Mouse (Mus musculus): ENCODE results near the gene Suds3.

The Suds3 gene

DNA sequence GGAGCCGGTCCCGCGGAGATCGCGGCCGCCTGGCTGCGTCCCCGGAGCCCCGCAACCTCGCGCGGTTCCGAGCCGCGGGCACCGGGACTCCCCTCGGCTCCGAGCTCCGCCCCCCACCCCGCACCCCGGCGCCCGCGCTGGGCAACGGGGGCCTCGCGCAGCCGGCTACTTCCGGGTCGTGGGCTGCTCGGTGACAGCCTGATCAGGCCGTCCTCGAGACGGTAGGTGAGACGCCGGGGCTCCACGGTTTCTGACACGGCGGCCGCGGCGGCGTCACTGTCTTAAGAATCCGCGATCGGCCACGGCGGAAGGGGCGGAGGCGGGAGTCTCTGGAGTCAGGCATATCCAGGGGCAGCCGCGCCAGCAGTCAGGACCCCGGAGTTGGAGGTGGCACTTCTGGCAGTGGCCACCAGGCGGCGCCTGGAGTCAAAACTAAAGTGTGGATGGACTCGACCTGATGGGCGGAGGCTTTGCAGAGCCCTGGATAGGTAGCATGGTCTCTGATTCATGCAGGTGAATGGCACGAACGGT, at the start of gene Suds3:
Gene Suds3 (minus strand): TSS at position 278 of the 531 bp plus-strand sequence.
- DNase-seq (ENCODE audit: low read depth, low spot score): peak; percentile 94

DNA sequence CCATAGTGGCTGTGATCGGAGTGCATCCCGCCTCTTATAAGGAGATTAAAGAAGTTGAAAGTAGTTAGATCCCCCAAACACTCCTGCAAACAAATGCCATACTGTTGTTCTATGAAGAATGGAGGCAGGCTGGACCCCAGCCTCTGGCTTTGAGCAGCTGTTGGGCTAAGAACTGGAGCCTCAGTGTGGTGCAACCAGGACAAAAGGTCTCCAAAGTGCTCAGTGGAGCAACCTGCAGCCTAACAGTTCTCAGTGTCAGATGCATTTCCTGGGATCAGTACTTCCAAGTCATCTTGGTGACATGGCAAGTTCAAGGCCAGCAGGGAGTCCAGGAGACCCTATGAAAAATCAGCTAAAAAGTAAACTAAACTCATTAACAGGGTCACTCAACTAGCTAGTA, 49.0 kb upstream of the Suds3 start:
- no peak for DNase-seq (ENCODE audit: low read depth, low spot score)

DNA sequence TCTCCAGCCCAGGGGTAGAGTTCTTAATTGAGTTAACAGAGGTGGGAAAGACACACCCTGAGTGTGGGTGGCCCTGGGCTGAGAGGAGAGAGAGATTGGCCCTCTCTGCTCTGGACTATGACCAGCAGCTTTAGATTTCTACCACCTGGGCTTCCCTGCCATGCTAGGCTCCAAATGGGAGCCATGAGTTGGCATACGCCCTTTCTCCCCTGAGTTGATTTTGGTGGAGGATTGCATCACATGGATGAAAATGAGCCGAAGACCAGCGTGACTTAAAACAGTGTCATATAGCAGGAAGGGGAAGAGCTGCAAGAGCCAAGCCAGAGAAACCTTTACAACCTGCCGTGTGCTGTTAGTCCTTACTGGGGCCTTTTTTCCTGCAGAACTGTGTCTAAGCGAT, 48.6 kb upstream of the Suds3 start:
- DNase-seq (ENCODE audit: low read depth, low spot score): no peak

DNA sequence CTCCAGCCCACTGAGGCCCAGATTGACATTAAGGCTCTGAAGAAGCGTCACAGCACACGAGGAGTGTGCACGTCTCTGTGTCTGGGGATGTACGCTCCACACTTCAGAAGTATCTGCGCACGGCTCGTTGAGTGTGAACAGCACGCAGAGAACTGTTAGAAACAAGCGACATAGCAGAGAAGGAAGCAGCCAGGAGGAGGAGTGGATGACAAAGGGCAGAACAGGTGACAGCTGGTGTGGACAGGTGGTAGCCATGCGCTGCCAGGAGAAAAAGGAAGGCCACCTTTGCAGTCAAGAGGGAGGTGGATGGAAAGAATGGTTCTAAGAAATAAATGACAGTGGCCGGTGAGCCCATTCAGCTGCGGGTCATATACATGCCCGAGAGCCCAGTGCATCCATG, 47.9 kb upstream of the Suds3 start:
- DNase-seq (ENCODE audit: low read depth, low spot score): no peak

DNA sequence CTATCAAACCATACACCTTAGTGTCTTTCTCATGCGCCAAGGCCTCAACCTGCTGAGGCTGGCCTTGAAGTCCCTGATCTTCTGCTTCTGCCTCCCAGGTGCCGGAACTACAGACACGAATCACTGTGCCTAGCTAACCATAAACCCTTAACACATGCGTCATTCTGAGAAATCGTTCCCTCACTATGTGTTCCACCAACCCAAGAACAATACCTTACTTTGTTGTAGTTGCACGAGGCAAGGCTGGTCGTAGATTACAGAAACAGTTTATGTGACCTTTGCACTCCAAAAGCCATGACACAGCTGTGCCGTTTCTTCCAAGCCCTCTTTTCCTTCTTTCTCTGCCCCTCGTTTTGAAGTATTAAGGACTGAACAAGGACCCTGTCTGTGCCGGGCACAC, 44.6 kb upstream of the Suds3 start:
- DNase-seq (ENCODE audit: low read depth, low spot score): no peak

DNA sequence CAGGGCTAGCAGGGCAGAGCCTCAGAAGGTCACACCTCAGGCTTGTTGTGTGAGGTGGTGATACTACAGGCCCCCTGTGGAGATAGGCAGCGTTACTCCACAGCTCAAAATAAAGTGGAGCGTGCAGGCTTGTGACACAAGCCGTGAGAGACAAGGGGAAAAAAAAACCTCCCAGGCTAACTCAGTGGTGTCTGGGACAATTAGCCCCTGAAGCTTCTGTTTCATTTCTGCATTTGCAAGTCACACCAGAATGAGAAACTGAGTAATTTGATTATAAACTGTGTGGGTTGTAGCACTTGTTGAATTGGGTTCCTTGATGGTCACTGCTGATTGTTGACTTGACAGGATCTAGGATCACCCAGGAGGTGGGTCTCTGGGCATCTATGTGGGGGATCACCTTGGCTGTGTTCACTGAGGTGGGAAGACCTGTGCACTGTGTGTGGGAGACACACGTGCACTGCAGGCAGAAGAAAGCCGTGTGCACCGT, 43.9 kb upstream of the Suds3 start:
- DNase-seq (ENCODE audit: low read depth, low spot score): no peak

DNA sequence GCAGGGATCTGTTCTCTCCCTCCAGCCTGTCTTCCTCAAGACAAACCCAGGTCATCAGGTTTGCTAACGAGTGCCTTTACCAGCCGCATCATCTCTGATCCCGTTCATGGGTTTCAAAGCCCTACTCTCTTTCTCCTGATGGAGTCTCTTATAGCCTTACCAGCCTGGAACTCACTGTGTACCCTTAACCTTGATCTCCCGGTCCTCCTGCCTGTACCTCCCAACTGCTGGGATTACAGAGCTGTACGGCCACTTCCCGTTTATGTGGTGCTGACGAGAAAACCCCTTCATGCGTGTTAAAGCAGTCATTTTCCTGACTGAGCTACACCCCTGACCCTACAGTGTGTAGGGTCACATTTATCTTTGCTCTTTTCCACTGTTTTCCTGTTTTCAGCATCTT, 43.4 kb upstream of the Suds3 start:
- DNase-seq (ENCODE audit: low read depth, low spot score): no peak

DNA sequence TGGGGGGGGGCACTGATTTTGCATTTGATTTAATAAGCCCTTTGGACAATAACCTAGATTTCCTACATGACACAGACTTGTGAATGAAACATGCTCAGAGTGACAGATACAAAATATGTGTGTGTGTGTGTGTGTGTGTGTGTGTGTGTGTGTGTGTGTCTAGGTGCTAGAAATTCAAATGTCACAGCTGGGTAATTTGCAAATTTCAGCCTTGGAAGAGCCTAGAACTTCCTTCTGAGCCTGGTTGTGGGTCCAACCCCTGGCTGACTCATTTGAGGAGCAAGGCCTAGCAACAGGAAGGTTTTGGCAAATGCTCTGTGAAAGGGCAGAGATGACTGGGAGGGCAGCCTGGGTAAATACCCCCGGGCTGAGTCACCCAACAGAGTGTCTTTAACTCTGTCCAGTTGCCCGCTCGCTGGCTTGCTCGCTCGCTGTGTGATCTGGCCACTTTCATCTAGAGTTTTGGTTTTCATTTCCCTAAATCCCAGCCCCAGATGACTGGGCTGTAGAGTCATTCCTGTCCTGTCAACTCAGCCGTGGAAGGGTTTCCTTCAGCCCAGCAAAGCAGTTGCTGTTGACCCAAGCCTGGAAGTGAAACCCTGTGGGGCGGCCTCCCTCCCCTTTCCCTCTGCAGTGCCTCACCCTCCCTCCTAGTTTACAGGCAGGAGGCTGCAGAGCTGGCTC, 42.6 kb upstream of the Suds3 start:
- no peak for DNase-seq (ENCODE audit: low read depth, low spot score)

DNA sequence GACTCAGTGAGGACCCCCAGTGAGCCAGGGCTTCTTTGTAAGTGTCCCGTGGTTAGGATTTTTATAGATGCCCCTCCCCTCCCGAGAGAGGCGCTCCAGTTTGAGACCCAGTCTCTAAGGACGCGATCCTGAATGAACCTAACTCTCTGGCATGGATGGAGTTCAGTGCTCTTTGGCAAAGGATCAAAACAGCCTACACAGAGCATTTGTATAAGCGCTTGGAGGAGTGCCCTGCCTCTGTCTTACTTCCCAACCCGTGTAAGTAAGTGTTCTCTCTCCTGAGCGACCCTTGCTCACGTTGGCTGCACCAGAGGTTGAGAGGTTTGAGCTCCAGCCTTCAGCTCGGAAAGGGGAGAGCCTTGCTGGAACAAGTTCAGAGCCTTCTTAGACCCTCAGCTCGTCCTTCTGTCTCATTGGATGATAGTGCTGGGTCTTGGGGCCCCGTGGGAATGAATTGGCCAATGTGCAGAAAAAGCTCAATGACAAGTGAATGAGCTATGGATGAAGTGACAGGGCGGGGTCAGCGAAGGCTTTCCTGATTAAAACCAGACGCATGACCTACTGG, 37.7 kb upstream of the Suds3 start:
- no peak for DNase-seq (ENCODE audit: low read depth, low spot score)

DNA sequence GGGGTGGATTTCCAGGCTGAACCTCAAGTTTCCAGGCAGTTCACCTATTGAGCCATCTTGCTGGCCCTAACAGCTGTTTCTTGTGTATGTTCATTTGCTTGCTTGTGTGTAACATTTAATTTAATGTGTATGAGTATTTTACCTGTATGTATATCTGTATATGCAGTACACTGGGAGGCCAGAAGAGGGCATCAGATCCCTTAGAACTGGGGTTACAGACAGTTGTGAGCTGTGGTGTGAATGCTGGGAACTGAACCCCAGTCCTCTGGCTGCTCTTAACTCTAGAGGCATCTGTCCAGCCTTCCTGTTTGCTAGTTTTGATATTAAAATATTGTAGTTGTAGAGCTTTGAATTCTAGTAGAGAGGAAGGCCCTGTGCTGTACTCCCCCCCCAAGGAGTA, 37.0 kb upstream of the Suds3 start:
- peak; percentile 30 for DNase-seq (ENCODE audit: low read depth, low spot score)

DNA sequence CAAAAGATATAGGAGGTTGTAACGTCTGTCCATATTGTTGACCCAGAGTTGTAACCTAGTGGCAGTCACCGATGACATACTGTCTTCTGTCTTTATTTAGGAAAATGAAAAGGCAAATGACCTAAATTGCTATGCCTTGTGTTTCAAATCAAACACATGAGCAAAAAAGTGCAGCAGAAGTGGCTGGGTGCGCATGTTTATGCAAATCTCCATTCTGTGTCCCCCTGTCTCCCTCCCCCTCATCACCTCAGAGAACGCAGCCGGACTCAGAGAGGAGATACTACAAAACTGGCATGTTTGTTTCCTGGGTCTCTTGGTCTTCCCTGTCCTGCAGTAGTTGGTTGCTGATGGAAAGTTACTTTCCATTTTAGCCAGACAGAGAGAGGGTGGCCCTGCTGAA, 34.2 kb upstream of the Suds3 start:
- DNase-seq (ENCODE audit: low read depth, low spot score): no peak

DNA sequence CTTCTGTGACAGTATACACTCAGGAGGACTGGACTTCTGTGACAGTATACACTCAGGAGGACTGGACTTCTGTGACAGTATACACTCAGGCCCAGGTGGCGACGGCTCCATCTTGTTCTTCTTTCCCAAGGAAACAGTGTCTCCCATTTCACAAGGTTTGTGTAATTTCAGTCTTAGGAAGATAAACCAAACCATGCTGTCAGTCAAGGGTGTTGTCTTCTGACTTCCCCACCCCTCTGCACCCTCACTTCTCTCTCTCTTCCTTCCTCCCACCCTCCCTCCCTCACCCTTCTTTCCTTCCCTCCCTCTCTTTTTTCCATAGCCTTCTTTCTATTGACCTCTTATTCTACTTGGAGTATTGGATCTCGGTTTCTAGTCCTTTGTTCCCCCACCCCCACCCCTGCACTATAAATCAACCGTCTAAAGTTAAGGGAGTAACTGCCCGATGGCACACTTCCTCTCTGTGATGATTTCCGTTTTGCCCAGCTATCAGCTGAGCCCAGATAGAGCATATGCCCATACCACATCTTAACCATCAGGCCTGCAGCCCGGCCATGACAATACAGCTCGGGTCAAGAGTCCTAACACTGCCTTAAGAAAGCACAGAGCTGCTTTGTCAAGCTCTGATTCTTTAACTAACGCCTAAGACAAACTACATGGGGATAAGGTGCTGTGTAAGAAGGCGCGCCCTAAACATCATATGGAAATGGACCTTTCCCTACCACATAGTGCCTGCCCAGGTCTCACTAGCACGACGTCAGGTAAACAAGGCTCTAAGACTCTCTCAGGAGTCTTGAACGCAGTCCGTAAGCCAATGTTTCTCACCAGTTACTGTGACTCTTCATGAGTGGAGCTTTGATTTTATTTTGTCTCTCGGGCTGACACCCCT, 33.4 kb upstream of the Suds3 start:
- DNase-seq (ENCODE audit: low read depth, low spot score): no peak

DNA sequence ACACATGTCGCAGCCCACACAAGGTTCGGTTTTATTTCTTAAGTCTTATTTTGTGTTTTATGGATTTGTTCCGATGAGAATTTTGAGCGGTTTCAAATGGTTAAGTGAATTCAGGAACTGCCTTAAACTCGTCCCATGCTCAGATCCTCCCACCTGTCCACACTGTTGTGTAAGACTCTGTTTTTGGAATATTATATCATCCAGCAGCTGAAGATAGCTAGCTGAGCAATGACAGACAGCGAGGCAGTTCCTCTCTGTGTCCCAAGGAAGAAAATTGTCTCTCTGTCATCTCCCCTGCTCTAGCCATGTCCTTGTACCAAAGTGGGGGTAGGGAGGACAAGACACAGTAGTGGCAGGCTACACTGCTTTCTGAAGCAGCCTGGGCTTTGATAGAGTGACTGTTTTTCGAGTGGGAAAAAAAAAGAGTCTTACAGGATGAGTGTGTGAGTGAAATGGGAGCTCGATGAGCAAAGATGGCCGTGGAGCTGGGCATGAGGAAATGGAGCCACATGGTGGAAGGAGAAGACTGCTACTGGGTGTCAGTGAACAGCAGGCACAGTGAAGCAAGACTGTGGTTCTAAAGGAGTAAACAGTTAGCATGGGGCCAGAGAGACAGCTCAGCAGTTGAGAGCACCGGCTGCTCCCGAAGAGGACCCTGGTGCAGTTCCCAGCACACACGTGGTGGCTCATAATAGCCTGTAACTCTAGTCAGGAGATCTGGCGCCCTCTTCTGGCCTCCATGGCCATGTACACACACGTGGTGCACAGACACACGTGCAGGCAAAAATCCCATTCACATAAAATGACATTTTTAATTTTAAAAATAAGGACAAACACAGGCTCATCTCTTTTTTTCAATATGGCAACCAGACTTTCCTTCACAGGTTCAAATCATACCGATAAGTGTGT, 31.5 kb upstream of the Suds3 start:
- peak; percentile 30 for DNase-seq (ENCODE audit: low read depth, low spot score)

DNA sequence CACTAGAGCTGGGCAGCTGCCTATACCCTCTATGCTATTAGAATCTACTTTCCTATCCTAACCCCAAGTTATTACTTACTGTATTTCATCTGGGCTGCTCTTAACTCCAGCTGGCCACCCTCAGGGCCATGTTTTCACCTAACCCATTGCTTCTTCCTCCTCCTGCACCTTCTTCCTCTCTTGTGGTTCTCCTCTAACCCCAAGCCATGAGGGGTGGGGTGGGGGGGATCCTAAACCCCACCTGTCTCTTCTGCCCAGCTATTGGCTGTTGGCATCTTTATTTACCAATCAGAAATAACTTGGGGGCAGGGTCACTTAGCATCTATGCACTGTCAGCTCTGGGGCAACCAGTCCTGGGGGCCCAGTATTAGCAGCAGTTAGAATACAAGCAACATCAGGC, 30.3 kb upstream of the Suds3 start:
- DNase-seq (ENCODE audit: low read depth, low spot score): no peak

DNA sequence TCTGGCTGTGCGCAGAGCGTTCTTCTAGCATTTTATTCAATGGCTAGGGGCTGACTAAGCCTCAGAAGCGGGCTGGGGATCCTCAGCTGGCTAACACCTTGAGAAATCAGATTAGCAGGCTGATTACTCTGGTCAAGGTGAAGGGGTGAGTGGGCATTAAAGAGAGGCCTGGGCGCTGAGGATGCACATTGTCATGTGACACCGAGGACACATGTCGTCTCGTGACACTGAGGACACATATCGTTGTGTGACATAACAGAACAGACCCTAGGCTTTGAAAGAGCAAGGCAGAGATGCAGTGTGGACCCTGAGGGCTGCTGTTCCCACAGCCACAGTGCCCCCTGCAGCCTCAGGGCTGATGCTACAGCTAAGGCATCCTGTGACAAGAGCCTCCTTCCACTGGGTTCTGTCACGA, 27.8 kb upstream of the Suds3 start:
- DNase-seq (ENCODE audit: low read depth, low spot score): peak; percentile 64

DNA sequence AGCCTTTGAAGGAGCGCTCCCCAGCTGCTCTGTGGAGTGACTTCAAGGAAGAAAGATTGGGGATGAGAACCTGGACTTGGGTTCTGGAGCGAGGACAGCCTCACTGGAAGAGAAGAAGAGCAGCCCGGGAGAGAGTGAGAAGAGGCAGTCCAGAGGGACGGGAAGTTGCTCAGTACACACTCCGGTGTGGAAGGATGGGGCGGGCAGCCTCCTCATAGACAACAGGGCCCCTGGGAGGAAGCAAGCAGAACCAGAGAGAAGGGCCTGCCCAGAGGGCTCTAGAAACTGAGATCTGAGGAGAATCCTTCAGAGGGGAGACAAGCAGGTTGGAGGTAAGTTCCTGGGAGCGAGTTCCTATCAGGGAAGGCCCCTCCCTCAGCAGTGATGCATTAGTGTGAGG, 24.5 kb upstream of the Suds3 start:
- DNase-seq (ENCODE audit: low read depth, low spot score): no peak

DNA sequence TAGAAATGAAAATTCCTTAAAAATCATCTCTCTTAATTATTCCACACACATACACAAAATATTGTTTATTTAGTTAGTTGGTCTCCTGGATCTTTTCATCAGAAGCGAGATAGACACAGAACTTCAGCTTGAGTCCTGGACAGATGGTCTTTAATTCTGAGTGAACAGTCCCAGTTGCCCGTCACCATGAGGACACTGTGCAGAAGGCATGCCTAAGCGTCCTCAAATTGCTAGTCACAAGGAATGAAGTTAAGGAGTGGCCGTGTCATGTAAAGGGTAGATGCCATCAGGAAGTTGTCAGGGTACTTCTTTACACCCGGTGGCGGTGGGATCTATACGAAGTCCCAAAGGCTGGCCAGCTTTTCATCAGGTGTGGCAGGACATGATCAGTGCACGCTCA, 23.9 kb upstream of the Suds3 start:
- DNase-seq (ENCODE audit: low read depth, low spot score): no peak

DNA sequence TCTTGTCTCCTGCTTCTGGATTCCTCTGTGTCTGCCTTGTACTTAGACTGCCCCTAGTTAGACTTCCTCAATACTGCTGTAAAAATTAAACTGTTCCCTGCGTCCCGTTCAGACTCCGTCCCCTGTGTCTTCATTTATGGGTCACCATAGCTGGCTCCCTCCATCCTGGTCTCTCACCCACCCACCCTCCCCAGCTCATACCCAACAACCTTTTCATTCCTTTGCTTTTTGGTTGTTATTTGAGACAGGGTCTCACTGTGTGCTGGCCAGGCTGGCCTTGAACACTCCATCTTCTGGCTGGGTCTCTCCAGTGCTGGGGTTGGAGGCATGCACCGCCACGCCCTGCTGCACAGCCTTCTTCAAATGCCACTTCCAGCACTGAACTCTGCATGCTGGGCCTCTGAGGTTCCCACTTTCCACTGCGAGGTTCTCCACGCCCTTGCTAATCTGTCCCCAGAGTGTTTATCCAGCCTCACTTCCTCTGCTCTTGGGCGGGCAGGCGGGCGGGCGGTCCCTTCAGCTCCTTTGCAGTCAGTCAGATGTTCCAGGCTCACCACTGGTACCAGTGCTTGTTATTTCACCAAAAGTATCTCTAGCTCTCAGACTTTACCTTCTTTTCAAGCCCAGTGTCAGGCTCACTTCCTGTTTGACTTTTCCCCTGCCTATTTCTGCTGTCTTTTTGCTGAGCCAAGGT, 22.5 kb upstream of the Suds3 start:
- DNase-seq (ENCODE audit: low read depth, low spot score): peak; percentile 68

DNA sequence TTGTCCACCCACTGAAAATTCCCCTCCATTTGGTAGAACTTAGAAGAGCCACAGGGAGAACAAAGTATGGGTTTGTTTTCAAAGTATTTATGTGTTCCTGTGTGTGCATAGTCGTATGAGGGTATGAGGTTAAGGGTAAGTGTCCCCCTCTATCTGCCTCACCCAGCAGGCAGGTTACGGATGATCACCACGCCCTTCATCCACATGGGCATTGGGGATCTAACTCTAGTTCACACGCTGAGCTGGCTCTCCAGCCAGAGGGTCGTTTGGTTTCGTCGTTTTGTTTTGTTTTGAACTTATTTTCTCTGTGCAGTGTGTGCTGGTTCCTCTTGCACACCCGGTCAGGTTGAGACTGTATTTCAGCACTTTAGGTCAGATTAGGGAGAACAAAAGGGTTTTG, 21.7 kb upstream of the Suds3 start:
- no peak for DNase-seq (ENCODE audit: low read depth, low spot score)

DNA sequence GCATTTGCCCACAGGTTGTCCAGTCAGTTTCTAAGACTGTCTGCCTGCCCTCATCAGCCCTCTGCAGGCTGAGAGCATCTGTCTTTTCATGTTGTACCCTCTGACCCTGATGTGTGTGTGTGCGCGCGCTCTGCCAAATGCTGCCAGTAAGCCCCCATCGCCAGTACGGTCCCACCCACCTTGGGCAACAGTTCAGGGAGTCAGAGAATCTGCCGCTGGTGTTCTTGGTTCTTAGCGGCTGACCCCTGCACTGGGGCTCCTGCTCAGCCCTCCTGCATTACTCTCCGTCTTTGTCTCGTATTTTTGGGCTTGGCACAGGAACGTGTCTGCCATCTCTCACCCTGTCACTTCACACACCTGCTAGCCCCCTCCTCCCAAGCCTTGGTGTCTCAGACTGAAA, 21.1 kb upstream of the Suds3 start:
- DNase-seq (ENCODE audit: low read depth, low spot score): no peak

DNA sequence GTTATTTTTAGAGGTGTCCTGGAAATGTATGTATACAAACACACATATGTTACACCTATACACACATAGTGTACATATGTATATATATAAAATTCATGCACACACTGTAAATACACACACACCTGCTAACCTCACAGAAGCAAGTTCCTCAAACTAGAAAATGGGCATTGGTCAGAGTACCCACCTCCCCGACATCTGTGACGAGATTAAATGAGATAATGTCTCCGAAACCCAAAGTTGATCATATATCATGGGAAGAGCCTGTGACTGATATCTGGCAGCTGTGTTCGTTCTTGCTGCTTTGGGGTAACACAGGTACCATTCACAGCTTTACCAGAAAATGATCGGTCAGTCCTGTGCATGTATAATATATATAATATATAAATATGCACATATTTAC, 20.7 kb upstream of the Suds3 start:
- no peak for DNase-seq (ENCODE audit: low read depth, low spot score)

Measured in CD4-positive, CD25-positive, alpha-beta regulatory T cell, adult 2 months (primary cell).